Mouse (Mus musculus) MEL (cell line): ENCODE measurements around the gene Iqca.

ENCODE experiments used
- BHLHE40 ChIP-seq: IDR thresholded peaks from 2 replicates; pipeline ENCODE4 v1.6.1; 2012; ENCODE audit warnings: low read depth, mild to moderate bottlenecking, inconsistent platforms, low read length, improper control_type of control experiment, borderline replicate concordance
- CTCF ChIP-seq, 3 experiments: IDR thresholded peaks in 2 of 3; conservative IDR thresholded peaks in 1 of 3; 2 replicates each; pipeline ENCODE4 v1.5.1; 2011 to 2012; ENCODE audit warnings: low read length in 3 of 3, low read depth in 2 of 3, mild to moderate bottlenecking in 2 of 3, improper control_type of control experiment in 1 of 3, inconsistent platforms in 1 of 3, mixed read lengths in 1 of 3, moderate library complexity in 1 of 3; ENCODE audit not compliant: control insufficient read depth in 1 of 3, insufficient read depth in 1 of 3, poor library complexity in 1 of 3, severe bottlenecking in 1 of 3
- ELF1 ChIP-seq: IDR thresholded peaks from 2 replicates; pipeline ENCODE4 v1.6.1; 2014; ENCODE audit warnings: low read depth, mild to moderate bottlenecking, inconsistent platforms, low read length, improper control_type of control experiment, moderate library complexity
- TAL1 ChIP-seq: IDR thresholded peaks from 2 replicates; pipeline ENCODE4 v1.6.1; 2012; ENCODE audit warnings: mild to moderate bottlenecking, inconsistent platforms, low read length, moderate library complexity, mixed read lengths
- ZNF384 ChIP-seq: IDR thresholded peaks from 2 replicates; pipeline ENCODE4 v1.6.1; 2012; ENCODE audit warnings: low read depth, mild to moderate bottlenecking, inconsistent platforms, low read length, improper control_type of control experiment

- TF ChIP-seq TAL1: no peak
- TF ChIP-seq ELF1: no peak
- no peak for TF ChIP-seq ZNF384
- no peak for TF ChIP-seq CTCF (IDR thresholded peaks at IDR 0.05 in 2 of 3, conservative IDR thresholded peaks at IDR 0.05 in 1 of 3; ENCODE audit: control insufficient read depth in 1 of 3, insufficient read depth in 1 of 3, low read depth in 2 of 3, low read length in 3 of 3, poor library complexity in 1 of 3, severe bottlenecking in 1 of 3)
- TF ChIP-seq BHLHE40: no peak
Measured at GRCm38 (mm10) chr1:90006666-90007065, 146.5 kb downstream of the Iqca start.
